Mouse (Mus musculus): ENCODE measurements around the gene Ucn2.

The Ucn2 gene

DNA sequence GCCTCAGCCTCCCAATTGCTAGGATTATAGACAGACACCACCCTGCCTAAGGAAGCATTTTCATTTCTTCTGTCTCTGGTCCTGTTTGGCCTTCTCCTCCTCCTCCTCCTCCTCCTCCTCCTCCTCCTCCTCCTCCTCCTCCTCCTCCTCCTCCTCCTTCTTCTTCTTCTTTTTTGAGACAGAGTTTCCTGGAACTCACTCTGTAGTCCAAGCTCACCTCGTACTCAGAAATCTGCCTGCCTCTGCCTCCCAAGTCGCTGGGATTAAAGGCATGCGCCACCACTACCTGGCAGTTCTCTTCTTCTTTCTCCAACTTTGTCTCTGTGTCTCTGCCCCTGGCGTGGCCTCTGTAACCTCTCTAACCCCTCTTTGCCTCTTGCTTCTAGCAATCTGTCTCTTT is at the start of gene Ucn2:
Gene Ucn2, plus strand, starts transcription at position 301 of the 400 bp plus-strand sequence.
- no peak for DNase-seq

DNA sequence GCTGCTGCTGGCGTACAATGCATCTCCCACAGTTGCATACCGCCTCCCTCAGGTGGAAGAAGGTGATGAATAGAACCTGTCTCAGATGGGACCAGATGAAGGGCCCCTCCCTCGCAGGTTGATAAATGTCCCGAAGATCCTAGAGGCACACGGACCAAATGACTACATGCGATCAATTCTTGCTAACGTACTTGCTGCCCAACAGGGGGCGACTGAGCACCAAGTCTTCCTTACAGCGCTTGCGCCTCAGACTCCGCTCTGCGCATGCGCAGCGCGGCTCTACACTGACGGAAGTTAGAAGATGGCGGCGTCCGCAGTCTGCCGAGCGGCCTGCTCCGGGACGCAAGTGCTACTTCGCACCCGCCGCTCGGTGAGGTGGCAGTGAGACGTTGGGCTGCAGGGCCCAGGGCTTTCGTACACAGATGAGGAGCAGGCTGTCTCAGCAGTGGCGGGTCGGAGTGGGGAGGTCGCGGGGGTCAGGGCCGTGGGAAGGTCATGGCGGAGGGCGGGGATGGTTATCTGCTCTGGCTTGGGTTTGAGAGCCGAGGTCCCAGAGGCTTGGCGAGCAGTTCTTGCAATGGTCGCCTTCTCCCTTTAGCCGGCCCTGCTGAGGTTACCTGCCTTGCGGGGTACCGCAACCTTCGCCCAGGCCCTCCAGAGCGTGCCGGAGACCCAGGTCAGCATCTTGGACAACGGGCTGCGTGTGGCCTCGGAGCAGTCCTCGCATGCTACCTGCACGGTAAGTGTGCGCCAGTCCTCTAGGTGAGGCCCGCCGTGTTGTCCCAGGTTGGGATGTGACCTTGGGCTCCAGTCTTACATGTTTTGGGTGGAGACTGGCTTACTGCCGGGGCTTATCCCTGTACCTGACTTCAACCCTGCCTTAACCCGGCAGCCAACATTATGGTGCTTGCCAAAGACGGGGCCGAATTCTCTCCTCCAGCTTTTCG is 49.1 kb upstream of the Ucn2 start, which contains the start of gene Uqcrc1:
Gene Uqcrc1, plus strand, starts transcription at position 216 of the 947 bp plus-strand sequence.
- DNase-seq, result peak; percentile 95

DNA sequence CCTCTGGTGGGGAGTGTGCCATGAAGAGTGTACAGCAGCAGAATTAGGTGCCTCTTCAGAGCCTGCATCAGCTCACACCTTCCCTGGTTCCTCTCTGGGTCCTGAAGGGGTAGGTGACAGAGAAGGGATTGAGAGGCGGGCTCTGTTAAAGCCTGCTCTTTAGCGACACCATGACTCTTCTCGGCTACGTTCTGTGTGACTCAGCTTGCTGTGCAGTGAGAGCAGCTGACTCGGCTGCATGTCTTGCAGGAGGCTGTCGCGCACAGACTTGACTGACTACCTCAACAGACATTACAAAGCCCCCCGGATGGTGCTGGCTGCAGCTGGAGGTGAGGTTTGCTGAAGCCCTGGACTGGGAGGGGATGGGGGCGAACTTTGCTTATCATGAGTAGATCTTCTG is 40.7 kb upstream of the Ucn2 start:
- DNase-seq, result no peak

DNA sequence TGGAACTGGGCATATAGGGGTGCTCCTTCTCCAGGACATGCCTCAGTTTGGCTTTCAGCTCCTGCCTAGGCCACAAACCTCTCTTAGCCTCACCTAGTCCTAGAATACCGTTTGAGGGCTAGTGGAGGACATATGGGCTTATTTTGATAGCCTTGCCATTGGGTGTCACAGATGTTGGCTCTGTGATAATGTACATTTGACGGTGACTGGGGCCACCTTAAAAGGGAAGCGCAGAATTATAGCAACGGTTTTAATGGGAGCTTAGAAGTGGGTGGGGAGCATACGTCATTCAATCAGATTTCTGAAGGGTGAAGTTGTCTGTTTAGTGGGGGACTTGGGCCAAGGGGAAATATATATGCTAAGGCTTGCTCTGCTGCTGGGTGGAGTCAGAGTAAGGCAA is 40.2 kb upstream of the Ucn2 start:
- DNase-seq, result no peak

DNA sequence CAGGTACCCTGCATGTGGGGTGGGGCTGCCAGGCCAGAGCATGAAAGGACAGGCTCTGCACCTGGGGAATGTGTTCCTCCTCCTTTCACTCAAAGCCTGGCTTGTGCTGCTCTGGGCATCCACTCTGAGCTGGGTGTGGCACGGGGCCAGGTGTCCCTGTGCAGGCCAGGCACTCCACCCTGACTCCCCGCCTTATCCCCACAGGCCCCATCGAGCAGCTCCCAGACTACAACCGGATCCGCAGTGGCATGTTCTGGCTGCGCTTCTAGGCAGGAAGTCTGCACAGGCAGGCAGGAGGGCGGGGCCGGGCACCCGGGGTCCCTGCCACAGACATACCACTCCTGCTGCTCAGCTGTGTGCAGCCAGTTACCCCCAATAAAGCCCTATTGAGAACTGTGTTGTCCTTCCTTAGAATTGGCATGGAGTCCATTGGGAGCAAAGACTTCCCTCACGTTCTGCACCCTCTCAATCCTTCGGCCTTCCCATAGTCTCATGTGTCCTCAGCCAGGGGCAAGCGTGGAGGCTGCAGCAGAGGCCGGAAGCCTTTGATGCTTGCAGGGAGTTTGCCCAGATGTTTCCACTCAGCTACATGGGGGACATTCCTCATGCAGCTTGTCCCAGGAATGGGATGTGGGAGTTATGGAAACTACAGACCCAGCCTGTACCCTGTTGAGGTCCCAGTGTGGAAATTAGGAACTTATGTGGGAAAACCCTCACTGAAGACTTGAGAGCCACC is 36.4 kb upstream of the Ucn2 start:
- no peak for DNase-seq

DNA sequence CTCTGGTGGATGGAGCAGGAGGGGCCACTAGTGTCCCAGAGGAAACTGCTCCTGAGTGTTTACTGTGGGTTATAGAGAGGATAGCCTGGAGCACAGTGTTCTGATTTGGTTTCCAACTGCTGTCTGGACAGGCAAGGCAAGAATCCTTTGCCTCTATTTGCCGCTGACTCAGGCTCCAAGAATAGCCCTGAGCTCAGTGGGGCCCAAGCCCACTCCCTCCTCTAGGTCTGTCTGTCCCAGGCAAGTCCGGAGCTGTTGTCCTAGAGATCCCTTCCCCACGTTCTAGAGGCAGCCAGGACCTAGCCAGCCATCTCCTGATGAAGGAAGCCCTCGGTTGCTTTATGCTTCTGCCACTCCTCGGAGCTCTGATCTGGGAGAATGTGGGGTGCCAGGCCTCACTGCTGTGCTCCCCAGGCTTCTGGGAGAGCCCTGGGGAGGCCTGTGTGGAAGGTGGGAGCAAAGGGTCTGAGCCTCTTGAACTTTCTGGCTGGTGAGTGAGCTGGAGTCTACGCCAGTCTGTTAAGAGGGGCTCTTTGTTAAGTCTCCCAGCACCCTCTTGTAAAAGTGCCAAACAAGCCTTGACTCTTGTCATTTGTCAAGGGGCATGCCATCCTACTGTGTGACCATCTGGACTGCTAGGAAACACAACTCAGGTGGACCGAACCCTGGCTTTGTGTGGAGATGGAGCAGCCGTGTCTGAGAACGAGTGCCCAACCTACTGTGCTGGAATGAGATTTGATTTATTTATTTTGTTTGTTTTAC is 35.7 kb upstream of the Ucn2 start:
- DNase-seq, result no peak

DNA sequence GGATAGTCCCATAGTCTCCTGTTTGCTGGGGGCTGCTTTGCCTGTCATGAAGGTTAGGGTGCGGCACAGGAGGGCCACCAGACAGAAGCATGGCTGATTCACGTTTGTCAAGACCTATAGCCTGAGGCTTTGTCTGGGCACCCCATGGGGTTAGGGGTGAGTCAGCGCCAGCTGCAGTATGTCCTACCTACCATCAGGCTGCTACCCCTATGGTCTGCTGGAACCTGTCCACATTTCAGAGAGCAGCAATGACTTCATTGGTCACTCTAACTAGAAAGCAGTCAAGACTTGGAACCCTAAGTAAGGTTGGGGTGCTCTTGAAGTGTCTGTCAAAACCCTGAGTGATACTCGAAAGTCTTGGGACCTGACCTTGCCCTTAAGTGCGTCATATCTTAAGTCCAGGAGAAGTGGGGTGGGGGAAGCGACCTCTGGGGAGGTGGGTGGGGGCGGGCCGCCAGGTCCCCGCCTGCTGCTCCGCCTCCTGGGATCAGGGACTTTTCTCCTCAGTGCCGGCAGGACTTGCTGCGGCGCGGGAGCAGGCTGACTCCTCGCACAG is 32.7 kb upstream of the Ucn2 start, which contains the start of gene Col7a1:
Gene Col7a1, plus strand, starts transcription at position 506 of the 556 bp plus-strand sequence.
- DNase-seq, result no peak

DNA sequence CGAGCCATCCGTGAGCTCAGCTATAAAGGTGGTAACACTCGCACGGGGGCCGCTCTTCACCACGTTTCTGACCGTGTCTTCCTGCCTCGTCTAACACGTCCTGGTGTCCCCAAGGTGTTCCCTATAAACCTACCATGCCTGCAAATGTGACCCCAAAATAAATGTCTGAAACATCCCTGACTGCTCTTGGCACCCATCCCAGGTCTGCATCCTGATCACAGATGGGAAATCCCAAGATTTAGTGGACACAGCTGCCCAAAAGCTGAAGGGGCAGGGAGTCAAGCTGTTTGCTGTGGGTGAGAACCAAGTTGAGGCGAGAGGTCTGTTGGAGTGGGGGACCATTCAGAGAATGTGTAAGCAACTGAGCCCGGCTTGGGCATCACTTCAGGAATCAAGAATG is 30.6 kb upstream of the Ucn2 start:
- DNase-seq, result no peak

DNA sequence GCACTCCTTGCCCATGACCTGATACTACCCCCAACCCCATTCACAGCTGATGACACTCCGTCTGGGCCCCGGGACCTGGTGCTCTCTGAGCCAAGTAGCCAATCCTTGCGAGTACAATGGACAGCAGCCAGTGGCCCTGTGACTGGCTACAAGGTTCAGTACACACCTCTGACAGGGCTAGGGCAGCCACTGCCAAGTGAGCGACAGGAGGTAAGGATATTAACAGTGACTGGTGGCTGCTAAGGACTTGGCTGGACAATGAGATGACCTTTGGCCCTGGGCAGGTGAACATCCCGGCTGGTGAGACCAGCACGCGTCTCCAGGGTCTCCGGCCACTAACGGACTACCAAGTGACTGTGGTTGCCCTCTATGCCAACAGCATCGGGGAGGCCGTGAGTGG is 30.0 kb upstream of the Ucn2 start:
- no peak for DNase-seq

DNA sequence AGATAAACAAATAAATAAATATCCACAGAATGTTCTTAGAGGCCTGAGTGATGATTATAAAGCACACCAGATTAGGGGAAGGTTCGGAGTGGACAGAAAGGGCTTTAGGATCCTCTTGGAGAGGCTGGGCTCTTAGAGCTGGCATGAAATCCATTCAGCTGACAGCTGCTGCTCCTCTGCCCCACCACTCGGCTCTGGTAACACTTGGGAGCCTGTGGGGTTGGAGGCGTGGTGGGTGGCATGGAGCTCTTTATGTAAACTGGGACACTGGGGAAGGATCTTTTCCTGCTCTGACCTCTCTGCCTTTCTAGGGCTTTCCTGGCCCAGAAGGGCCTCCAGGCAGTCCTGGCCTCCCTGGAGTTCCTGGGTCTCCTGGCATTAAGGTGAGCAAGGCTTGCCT is 22.2 kb upstream of the Ucn2 start:
- DNase-seq, result no peak

DNA sequence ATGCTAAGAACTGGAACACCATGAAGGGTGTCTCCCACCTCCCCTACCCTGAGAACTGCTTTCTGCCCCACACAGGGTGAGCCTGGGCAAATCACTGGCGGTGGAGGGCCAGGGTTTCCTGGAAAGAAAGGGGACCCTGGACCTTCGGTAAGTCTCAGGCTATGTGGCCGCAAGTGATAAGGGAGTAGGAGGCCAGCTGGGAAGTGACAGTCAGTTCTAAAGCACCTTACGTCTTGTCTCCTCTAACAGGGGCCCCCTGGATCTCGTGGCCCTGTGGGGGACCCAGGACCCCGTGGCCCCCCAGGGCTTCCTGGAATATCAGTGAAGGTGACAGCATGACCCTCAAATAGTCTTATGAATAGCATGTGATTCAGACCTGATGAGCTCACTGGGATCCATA is 21.5 kb upstream of the Ucn2 start:
- no peak for DNase-seq

DNA sequence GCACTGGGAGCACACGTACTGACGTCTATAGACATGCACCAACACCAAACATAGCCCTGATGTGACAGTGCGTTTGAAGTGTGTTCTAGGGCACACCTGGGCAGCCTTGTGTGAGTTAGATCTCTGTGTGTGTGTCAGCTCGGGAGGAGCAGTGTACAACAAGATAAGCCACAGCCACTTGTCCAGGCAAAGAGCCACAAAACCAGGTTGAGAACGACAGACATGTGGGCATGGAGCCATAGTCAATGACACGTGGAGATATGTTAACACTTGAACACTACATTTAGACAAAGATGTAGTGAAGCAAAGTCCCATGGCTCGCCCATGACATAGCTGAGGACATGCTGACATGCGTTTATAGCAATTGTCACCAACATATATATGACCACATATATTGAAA is 15.2 kb upstream of the Ucn2 start:
- no peak for DNase-seq

DNA sequence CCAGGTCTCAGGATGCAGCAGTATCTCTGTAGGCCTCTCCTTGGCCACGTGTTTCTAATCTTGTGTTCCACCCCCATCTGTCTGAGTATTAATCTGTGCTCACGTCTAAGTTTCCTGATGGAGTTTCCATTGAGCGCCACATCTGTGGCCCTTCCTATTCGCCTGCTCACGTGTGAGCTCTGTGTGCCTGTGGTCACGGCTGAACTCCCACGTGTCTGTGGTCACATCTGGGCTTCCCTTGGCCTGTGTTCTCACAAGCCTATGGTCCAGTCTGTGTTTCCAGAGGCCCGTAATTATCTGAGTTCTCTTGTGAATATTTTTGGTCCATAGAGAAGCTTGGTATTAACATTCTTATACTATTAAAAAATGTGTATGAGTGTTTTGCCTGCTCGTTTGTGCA is 9.3 kb upstream of the Ucn2 start:
- no peak for DNase-seq

DNA sequence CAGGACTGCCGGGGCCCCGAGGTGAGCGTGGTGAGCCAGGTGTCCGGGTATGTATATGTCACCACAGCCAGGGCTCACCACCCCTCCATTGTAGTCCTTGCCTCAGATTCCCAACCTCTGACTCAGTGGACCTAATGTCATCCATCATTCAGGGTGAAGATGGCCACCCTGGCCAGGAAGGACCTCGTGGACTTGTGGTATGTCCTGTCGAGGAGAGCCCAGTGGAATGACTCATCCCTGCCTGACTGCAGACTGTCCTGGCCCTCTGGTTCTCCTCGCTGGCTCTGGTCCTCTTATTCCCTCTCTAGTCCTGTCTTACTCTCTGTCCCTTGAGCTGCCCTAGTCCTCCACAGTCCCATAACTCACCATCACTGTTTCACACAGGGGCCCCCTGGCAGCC is 7.8 kb upstream of the Ucn2 start:
- no peak for DNase-seq

DNA sequence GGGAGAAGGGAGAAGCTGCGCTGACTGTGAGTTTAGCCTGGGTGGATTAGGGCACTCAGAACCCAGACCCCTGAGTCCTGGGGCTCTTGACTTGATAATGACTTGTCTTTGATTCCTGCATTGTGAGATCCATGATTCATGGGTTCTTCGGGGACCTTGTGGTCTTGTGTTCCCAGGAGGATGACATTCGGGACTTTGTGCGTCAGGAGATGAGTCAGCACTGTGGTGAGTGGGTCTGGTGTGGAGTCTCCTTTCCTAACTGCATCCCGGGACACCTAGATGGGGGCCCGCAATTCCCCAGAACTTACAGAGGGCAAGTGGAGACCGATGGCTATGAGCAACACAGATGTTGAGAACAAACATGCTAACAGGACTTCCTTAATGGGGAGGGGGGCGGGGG is 3.3 kb upstream of the Ucn2 start:
- DNase-seq, result no peak

DNA sequence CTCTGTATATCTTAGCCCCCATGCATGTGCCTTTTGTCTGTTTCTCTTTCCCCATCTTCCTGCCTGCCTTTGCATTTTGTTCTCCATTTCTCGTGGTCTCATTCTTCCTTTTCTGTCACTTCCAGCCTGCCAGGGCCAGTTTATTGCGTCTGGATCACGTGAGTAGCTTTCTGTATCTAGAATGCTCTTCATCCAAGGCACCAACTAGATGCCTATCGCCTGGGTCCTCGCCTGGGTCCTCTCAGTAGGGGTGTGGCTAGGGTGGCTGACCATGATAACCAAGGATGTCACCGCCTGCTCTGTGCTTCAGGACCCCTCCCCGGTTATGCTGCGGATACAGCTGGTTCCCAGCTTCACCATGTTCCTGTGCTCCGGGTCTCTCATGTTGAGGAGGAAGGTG is 2.6 kb upstream of the Ucn2 start:
- no peak for DNase-seq

DNA sequence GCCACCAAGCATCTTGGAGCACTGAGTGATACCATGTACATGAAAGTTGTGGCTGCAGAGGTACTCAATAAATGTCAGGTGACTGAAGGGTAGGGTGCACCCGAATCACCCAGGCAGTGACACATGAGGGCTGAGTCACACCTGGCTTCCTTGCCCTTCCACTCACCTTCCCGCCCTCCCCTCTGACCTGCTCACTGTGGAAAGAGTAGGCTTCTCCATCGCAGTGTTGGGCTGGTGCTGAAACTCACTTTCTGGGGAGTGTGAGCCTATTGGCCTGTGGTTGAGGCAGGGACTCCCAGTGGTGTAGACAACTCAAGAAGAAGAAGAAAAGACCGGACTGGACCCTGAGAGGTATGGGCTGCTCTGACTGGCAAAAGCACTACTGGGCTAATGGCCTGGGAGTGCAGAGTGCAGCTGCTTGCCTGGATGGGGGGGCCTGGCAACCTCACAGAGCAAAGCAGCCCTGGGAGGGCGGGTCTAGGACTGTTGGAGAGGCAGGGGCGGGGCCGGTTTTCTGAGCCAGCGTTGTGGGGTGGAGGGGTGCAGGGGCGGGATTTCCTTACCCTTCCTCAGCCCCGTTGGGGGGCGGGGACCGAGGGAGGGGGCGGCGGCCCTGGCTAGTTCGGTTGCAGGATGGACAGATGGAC is 2.0 kb downstream of the Ucn2 start:
- no peak for DNase-seq

DNA sequence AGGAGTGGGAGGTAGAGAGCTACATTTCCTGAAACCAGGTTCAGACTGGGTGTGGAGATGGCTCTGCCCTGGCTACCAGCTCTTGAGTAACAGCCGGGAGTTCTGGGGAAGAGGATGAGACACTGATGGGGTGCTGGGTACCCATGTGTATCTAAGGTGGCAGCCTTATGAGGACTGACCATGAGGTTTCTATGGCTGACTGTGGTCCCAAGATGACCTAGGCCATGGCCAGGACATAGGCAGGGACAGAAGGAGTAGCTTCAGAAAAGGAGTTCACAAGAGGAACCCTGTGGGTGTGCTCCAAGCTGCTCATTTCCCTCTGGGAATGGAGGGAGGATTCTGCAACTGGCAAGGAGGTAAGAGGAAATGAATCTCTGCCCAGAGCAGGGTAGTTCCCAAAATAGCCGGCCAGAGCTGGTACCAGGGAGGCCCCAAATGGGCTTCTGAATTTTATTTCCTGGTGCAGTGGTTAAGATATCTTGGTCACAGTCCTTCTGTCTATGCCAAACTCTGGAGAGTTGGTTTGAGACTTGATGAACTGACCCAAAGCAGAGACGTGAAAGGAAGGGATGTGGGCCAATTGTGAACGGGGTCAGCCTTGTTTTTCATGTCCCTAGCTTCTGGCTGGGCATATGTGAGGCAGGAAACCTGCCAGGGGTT is 4.1 kb downstream of the Ucn2 start:
- no peak for DNase-seq

DNA sequence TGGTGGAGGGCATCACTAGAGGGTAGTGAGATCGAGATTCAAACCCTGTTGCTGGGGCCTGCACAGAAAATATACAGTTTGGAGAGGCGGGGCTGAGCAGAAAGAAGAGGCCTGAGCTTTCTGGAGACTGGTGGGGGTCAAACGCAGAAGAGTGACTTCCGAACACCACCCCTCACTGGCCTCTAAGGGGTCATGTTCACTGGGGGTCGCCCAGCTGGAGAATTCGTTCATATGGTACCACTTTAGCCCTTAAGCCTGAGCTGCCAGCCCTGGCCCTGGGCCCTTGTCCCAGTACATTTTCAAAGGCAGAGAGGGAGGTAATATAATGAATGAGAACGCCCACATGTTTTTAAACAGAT is 4.6 kb downstream of the Ucn2 start:
- no peak for DNase-seq

DNA sequence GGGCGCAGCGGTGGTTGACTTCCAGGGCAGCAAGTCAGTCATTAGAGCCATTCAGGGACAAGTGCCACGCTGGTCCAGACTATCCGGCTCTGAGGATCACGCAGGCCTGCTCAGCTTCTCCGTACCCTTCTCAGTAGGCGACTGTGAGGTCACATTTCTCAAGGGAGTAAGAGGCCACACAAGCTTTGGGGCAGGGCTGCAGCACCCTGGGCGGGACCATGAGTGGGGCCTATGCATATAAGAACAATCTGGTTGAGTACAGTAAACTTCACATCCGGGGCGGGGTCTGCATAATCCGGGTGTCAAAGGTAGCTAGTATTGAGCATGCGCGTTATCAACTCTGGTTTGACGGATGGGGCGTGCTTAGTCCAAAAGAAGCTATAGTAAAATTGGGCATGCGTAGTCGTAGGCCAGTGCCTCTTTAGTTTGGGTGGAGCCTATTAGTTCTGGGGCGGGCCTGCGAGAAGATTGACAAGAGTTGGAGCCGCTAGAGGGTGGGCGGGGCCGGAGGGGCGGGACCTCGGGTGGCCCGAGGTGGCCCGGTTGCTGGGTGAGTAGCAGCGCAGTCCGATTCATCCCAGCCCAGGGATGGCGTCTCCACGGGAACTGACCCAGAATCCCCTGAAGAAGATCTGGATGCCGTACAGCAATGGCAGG is 5.7 kb downstream of the Ucn2 start, which contains the start of gene Pfkfb4:
Gene Pfkfb4, plus strand, starts transcription at position 351 of the 657 bp plus-strand sequence.
- peak; percentile 97 to 99 for DNase-seq

DNA sequence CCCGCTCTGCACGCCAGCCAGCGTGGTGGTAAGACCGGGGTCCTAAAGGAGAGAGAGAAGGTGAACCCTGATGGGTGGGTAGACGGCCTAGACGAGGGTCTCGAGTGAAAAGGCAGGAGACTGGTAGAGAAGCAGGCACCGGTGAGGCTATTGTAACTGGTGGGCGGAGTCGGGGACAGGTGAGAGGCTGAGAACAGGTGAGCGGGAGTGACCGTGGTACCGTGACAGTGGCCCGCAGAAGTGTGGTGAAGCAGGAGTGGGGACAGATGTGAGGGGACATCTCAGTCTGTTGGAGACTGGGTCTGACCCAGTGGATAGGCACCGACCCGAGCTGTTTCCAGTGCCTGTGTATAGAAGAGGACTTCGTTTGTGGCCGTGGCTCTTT is 6.3 kb downstream of the Ucn2 start:
- DNase-seq, result no peak
